Mouse (Mus musculus): ENCODE measurements around the gene Nt5dc2. TPM values are rescaled to one million over a fixed set of nuclear protein-coding genes. Genes with fewer than 3 reads are reported as not detected.
A peak's percentile ranks its signal among the peaks of the same experiment; 100 is the strongest.

The Nt5dc2 gene
- polyA plus RNA-seq, 1 experiment from 2014 or later, result 458 TPM

DNA sequence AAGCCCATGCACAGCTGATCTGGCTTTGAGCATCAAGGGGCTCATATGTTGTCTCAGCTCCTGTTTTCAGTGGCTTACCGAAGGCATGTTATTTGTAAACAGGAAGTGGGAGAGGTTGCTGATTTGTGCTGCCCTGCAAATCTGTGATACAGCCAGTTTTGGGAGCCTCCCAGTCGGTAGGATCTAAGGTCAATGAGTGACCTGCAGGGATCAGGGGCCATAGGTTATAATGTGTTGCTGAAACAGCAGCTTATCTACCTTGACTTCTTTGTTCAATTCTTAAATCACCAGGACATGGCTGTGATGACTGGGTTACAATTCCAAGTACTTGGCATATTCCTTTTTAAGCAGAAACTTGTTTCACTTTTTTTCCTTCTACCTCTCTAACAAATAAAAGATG, 15.3 kb upstream of the Nt5dc2 start:
- 83% methylated on average over 2 of the region's 2 CpGs for WGBS
- DNase-seq (ENCODE audit: low spot score) (no peak), ATAC-seq (ENCODE audit: low FRiP score) (no peak)
- Histone ChIP-seq H3K9me3 (ENCODE audit: control insufficient read depth, low read length) (no peaks in the 10 kb centered on the region), H3K27me3 (ENCODE audit: control insufficient read depth, insufficient read depth, low read length) (no peaks in the 10 kb centered on the region), H3K36me3 (ENCODE audit: control insufficient read depth, insufficient read depth, low read length) (peaks cover 5% of the 10 kb centered on the region; the same call in 1 of the 2 replicates), H3K4me2 (replicated peaks; ENCODE audit: low read depth, low read length) (no peak overlapping the region), H3K9ac (ENCODE audit: low read depth, low read length) (no peak overlapping the region), H3K4me1 (replicated peaks; ENCODE audit: control insufficient read depth, insufficient read depth, low read length) (no peaks in the 10 kb centered on the region), H3K4me3 (ENCODE audit: low read depth, low read length) (no peak overlapping the region), H3K27ac (ENCODE audit: low read depth, low read length) (no peak overlapping the region)

GRCm38 (mm10) chr14:31125106-31126075, 5.5 kb upstream of the Nt5dc2 start:
- WGBS, result 71% methylated on average over 9 of the region's 9 CpGs
- peak overlapping the region; percentile 45; the same call in 1 of the 2 replicates for H3K27ac ChIP-seq (ENCODE audit: low read depth, low read length)
- no peaks in the 10 kb centered on the region for H3K9me3 ChIP-seq (ENCODE audit: control insufficient read depth, low read length)
- 0 out of 2 replicates have a peak, but pooled peaks cover 2% of the 10 kb centered on the region for H3K36me3 ChIP-seq (ENCODE audit: control insufficient read depth, insufficient read depth, low read length)
- H3K4me3 ChIP-seq (ENCODE audit: low read depth, low read length), result no peak overlapping the region
- ATAC-seq (ENCODE audit: low FRiP score) (no peak), DNase-seq (ENCODE audit: low spot score) (no peak)
- no peak overlapping the region for H3K9ac ChIP-seq (ENCODE audit: low read depth, low read length)
- H3K4me1 ChIP-seq (replicated peaks; ENCODE audit: control insufficient read depth, insufficient read depth, low read length), result 0 out of 2 replicates have a peak, but pooled peaks cover 1% of the 10 kb centered on the region
- no peak overlapping the region for H3K4me2 ChIP-seq (replicated peaks; ENCODE audit: low read depth, low read length)
- no peaks in the 10 kb centered on the region for H3K27me3 ChIP-seq (ENCODE audit: control insufficient read depth, insufficient read depth, low read length)

DNA sequence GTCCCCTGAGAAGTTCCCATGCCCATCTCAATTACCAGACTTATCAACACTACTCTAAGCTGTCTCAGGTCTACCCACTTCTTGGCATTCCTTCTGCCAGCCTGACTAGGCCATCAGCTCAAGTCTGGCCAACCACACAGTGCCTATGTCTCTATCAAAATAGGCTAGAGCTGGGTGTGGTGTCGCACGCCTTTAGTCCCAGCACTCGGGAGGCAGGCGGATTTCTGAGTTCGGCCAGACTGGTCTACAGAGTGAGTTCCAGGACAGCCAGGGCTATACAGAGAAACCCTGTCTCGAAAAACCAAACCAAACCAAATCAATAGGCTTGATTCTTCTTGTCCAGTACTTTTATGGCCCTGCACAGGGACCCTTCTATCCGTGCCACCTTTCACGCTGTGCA, 4.0 kb upstream of the Nt5dc2 start:
- DNase-seq (ENCODE audit: low spot score), result no peak
- no peak for ATAC-seq (ENCODE audit: low FRiP score)
- 0 out of 2 replicates have a peak, but pooled peaks cover 3% of the 10 kb centered on the region for H3K4me1 ChIP-seq (replicated peaks; ENCODE audit: control insufficient read depth, insufficient read depth, low read length)
- no peak overlapping the region for H3K27ac ChIP-seq (ENCODE audit: low read depth, low read length)
- H3K27me3 ChIP-seq (ENCODE audit: control insufficient read depth, insufficient read depth, low read length), result no peaks in the 10 kb centered on the region
- 96% methylated on average over 8 of the region's 8 CpGs for WGBS
- no peaks in the 10 kb centered on the region for H3K9me3 ChIP-seq (ENCODE audit: control insufficient read depth, low read length)
- peak overlapping the region; percentile 11; the same call in 1 of the 2 replicates for H3K4me2 ChIP-seq (replicated peaks; ENCODE audit: low read depth, low read length)
- no peak overlapping the region for H3K9ac ChIP-seq (ENCODE audit: low read depth, low read length)
- H3K36me3 ChIP-seq (ENCODE audit: control insufficient read depth, insufficient read depth, low read length), result no peaks in the 10 kb centered on the region
- no peak overlapping the region for H3K4me3 ChIP-seq (ENCODE audit: low read depth, low read length)

DNA sequence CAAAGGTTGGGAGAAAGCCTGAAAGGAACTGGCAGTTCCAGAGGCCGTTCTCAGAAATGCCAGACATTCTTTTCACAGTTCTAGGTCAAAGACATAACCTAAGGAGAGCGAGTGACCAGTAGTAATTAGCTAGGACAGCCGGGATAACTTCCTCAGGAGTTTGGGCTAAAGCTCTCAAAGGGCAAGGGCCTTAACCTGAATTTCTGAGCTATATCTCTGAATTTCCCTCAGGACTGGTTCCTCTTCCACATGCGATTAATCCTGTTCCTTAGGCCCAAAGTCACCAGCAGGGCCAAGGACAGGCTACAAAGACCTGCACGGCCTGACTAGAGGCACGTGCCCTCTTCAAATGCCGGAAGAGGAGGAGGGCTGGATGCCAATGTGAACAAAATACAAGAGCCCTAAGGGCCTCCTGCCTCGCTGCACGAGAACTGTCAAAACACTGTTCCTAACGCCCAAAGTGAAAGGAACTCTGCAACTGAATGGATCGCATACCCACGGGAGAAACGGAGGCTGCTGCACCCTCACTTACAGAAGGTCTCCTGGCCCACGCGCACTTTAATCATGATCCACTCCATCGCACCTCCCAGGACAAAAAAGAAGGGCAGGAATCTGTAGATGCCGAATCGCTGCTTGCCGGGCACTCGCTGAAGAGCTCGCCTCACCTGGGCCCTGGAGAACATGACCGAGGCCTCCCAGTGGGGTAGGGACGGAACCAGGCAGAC, 2.6 kb upstream of the Nt5dc2 start:
- Histone ChIP-seq H3K4me1 (replicated peaks; ENCODE audit: control insufficient read depth, insufficient read depth, low read length) (0 out of 2 replicates have a peak, but pooled peaks cover 9% of the 10 kb centered on the region), H3K4me2 (replicated peaks; ENCODE audit: low read depth, low read length) (peak overlapping the region; percentile 80), H3K36me3 (ENCODE audit: control insufficient read depth, insufficient read depth, low read length) (no peaks in the 10 kb centered on the region), H3K4me3 (ENCODE audit: low read depth, low read length) (peak overlapping the region; percentile 68), H3K27me3 (ENCODE audit: control insufficient read depth, insufficient read depth, low read length) (no peaks in the 10 kb centered on the region), H3K9ac (ENCODE audit: low read depth, low read length) (peak overlapping the region; percentile 79), H3K9me3 (ENCODE audit: control insufficient read depth, low read length) (no peaks in the 10 kb centered on the region), H3K27ac (ENCODE audit: low read depth, low read length) (peak overlapping the region; percentile 51)
- 3% methylated on average over 23 of the region's 23 CpGs for WGBS
- ATAC-seq (ENCODE audit: low FRiP score), result no peak
- peak; percentile 63 for DNase-seq (ENCODE audit: low spot score)

- under 1% methylated on average over 33 of the region's 33 CpGs for WGBS
- Histone ChIP-seq H3K4me3 (ENCODE audit: low read depth, low read length) (peak within 1 kb of the TSS; percentile 68), H3K9ac (ENCODE audit: low read depth, low read length) (peak within 1 kb of the TSS; percentile 79), H3K4me2 (replicated peaks; ENCODE audit: low read depth, low read length) (peak within 1 kb of the TSS; percentile 80), H3K27me3 (ENCODE audit: control insufficient read depth, insufficient read depth, low read length) (no peaks in the 10 kb centered on the region), H3K4me1 (replicated peaks; ENCODE audit: control insufficient read depth, insufficient read depth, low read length) (0 out of 2 replicates have a peak, but pooled peaks cover 9% of the 10 kb centered on the region), H3K27ac (ENCODE audit: low read depth, low read length) (peak within 1 kb of the TSS; percentile 51), H3K9me3 (ENCODE audit: control insufficient read depth, low read length) (no peaks in the 10 kb centered on the region), H3K36me3 (ENCODE audit: control insufficient read depth, insufficient read depth, low read length) (no peaks in the 10 kb centered on the region)
- peak; percentile 100 for DNase-seq (ENCODE audit: low spot score)
- peak; percentile 92 for ATAC-seq (ENCODE audit: low FRiP score)
Measured at GRCm38 (mm10) chr14:31128826-31129219, 2.0 kb upstream of the Nt5dc2 start, which contains the start of gene Smim4. Gene Smim4 (minus strand): TSS chr14:31128956.

GRCm38 (mm10) chr14:31129326-31130235, 1.3 kb upstream of the Nt5dc2 start:
- H3K9ac ChIP-seq (ENCODE audit: low read depth, low read length), result no peak overlapping the region
- 70% methylated on average over 15 of the region's 15 CpGs for WGBS
- H3K4me3 ChIP-seq (ENCODE audit: low read depth, low read length), result peak overlapping the region; percentile 86; the same call in 1 of the 2 replicates
- DNase-seq (ENCODE audit: low spot score) (no peak), ATAC-seq (ENCODE audit: low FRiP score) (no peak)
- no peak overlapping the region; the same call in 1 of the 2 replicates for H3K4me2 ChIP-seq (replicated peaks; ENCODE audit: low read depth, low read length)
- peaks cover 9% of the 10 kb centered on the region; the same call in 1 of the 2 replicates for H3K4me1 ChIP-seq (replicated peaks; ENCODE audit: control insufficient read depth, insufficient read depth, low read length)
- no peaks in the 10 kb centered on the region for H3K27me3 ChIP-seq (ENCODE audit: control insufficient read depth, insufficient read depth, low read length)
- peak overlapping the region; percentile 89 for H3K27ac ChIP-seq (ENCODE audit: low read depth, low read length)
- H3K9me3 ChIP-seq (ENCODE audit: control insufficient read depth, low read length), result no peaks in the 10 kb centered on the region
- no peaks in the 10 kb centered on the region for H3K36me3 ChIP-seq (ENCODE audit: control insufficient read depth, insufficient read depth, low read length)

GRCm38 (mm10) chr14:31131272-31131821, 494 bp downstream of the Nt5dc2 start:
- Histone ChIP-seq H3K36me3 (ENCODE audit: control insufficient read depth, insufficient read depth, low read length) (peaks cover 11% of the 10 kb centered on the region), H3K27ac (ENCODE audit: low read depth, low read length) (peak overlapping the region; percentile 89), H3K4me1 (replicated peaks; ENCODE audit: control insufficient read depth, insufficient read depth, low read length) (peaks cover 9% of the 10 kb centered on the region; the same call in 1 of the 2 replicates), H3K4me3 (ENCODE audit: low read depth, low read length) (peak overlapping the region; percentile 86), H3K4me2 (replicated peaks; ENCODE audit: low read depth, low read length) (peak overlapping the region; percentile 61), H3K9ac (ENCODE audit: low read depth, low read length) (peak overlapping the region; percentile 94), H3K27me3 (ENCODE audit: control insufficient read depth, insufficient read depth, low read length) (no peaks in the 10 kb centered on the region), H3K9me3 (ENCODE audit: control insufficient read depth, low read length) (no peaks in the 10 kb centered on the region)
- peak; percentile 8 for ATAC-seq (ENCODE audit: low FRiP score)
- WGBS, result under 1% methylated on average over 43 of the region's 43 CpGs
- DNase-seq (ENCODE audit: low spot score), result peak; percentile 66
